Mouse (Mus musculus): ENCODE results near the gene Trim16.

DNA sequence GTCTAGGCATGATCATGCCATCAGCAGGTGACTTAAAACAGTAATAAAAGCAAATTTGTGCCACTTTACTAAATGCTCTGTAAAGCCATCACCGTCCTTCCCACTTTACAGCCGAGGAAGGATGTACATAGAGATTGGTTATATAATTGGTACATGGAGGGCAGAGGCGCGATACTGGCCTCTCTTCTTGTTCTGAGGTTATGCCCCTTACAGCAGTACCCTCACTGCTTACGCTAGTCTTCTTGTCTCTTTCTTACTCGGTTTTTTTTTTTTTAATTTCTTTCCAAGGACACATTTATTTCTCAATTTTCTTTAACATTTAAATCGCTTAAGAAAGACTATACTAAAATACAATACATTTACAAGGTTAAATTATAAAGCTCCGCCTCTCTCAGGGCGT is 58.7 kb downstream of the Trim16 start:
- TF ChIP-seq CTCF (IDR thresholded peaks at IDR 0.05; ENCODE audit: borderline replicate concordance, insufficient read depth, low read length) (no peak), POLR2A (IDR thresholded peaks at IDR 0.05; ENCODE audit: low read depth, low read length) (no peak)
